ENCODE assay signal across 18 mouse cellular contexts in the genomic region with DNA sequence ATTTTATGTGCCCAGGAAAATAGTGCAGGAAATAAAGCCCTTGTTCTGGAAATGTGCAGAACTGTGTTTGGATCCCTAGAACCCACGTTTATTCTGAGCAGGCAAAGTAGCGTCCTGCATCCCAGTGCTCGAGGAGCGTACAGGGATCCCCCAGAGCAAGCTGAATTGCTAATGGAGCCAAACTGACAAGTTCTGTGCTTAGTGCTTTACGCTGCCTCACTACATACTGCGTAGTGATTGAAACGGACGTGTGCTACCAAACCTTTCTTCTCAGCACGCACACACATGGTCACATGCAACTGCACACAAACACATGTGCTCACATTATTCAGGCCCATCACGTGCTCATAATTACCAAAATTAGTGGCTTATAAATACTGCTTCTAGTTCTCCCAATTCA.
"Had no signal": no experiment of that assay in that cellular context is flagged by ENCODE, and none has a peak within 500 bp of the region (broad histone marks: within the 10 kb centered on the region; RNA-seq: fewer than 3 reads in every experiment).

No protein-coding gene starts in this region.

- H3K9ac ChIP-seq: liver, embryonic 13.5 days; midbrain, embryonic 13.5 days; neural tube, embryonic 12.5 days; neural tube, embryonic 15.5 days had no signal

- ATAC-seq: intestine, postnatal 0 days; midbrain, embryonic 13.5 days had no signal

- H3K9me3 ChIP-seq: liver, embryonic 13.5 days; midbrain, embryonic 13.5 days; neural tube, embryonic 12.5 days; neural tube, embryonic 15.5 days had no signal

- H3K4me3 ChIP-seq: liver, embryonic 13.5 days; midbrain, embryonic 13.5 days; neural tube, embryonic 12.5 days; neural tube, embryonic 15.5 days had no signal

- H3K27ac ChIP-seq: kidney, postnatal 0 days; liver, embryonic 13.5 days; midbrain, embryonic 13.5 days; neural tube, embryonic 12.5 days; neural tube, embryonic 15.5 days; stomach, postnatal 0 days had no signal

- H3K4me2 ChIP-seq: liver, embryonic 13.5 days; midbrain, embryonic 13.5 days; neural tube, embryonic 12.5 days; neural tube, embryonic 15.5 days had no signal

- H3K27me3 ChIP-seq: liver, embryonic 13.5 days; midbrain, embryonic 13.5 days; neural tube, embryonic 12.5 days; neural tube, embryonic 15.5 days had no signal

- H3K4me1 ChIP-seq: liver, embryonic 13.5 days; midbrain, embryonic 13.5 days; neural tube, embryonic 12.5 days; neural tube, embryonic 15.5 days had no signal

- H3K36me3 ChIP-seq: liver, embryonic 13.5 days; midbrain, embryonic 13.5 days; neural tube, embryonic 12.5 days; neural tube, embryonic 15.5 days had no signal

- DNase-seq: kidney, adult 2 months; kidney, postnatal 25 days; liver, embryonic 13.5 days; lung, adult 2 months; lung, postnatal 14 days; lung, postnatal 4 days; right cerebral cortex, adult 18-20 months; right cerebral cortex, postnatal 14 days; right cerebral cortex, postnatal 4 days; thymus, adult 2 months; thymus, postnatal 14 days; thymus, postnatal 4 days had no signal
